Mouse (Mus musculus) hindbrain, embryonic 11.5 days (tissue): ENCODE measurements around the gene Rhbg. TPM values are rescaled to one million over a fixed set of nuclear protein-coding genes. Genes with fewer than 3 reads are reported as not detected.
"Not testable (repeated sequence)": the region's sequence is repeated elsewhere in the genome, so short reads cannot be mapped to it uniquely, and the experiment has no call there.

Source experiments
- ATAC-seq: fragments of 200-750 bp; cut with Nextera tagmentation; 2 replicates; pipeline ENCODE4 v1.8.0; 2017; ENCODE audit warnings: mild to moderate bottlenecking, moderate TSS enrichment, moderate library complexity; ENCODE audit not compliant: low FRiP score
- DNase-seq: peaks from one replicate; pipeline ENCODE4 v3.0.0-alpha.2; 2015; ENCODE audit warnings: low spot score
- H3K27ac ChIP-seq: fragments of 300-500 bp; sonication (generic); 2 replicates; pipeline ENCODE4 v1.5.1; 2014; ENCODE audit warnings: mild to moderate bottlenecking, low read depth, low read length
- H3K27me3 ChIP-seq: fragments of 300-500 bp; sonication (generic); 2 replicates; pipeline ENCODE4 v1.6.1; 2014; ENCODE audit warnings: mild to moderate bottlenecking, low read length, moderate library complexity, mixed read lengths; ENCODE audit not compliant: control insufficient read depth, insufficient read depth
- H3K36me3 ChIP-seq: fragments of 300-500 bp; sonication (generic); 2 replicates; pipeline ENCODE4 v1.6.1; 2014; ENCODE audit warnings: mild to moderate bottlenecking, low read length, moderate library complexity, mixed read lengths; ENCODE audit not compliant: control insufficient read depth, insufficient read depth
- H3K4me1 ChIP-seq: fragments of 300-500 bp; sonication (generic); replicated peaks from 2 replicates; pipeline ENCODE4 v1.6.1; 2014; ENCODE audit warnings: low read length, mixed read lengths; ENCODE audit not compliant: control insufficient read depth, insufficient read depth
- H3K4me2 ChIP-seq: fragments of 300-500 bp; sonication (generic); replicated peaks from 2 replicates; pipeline ENCODE4 v1.6.1; 2014; ENCODE audit warnings: mild to moderate bottlenecking, low read depth, low read length
- H3K4me3 ChIP-seq: fragments of 300-500 bp; sonication (generic); 2 replicates; pipeline ENCODE4 v1.5.1; 2014; ENCODE audit warnings: low read depth, low read length
- H3K9ac ChIP-seq: fragments of 300-500 bp; sonication (generic); 2 replicates; pipeline ENCODE4 v1.6.1; 2014; ENCODE audit warnings: low read depth, low read length
- H3K9me3 ChIP-seq: fragments of 300-500 bp; sonication (generic); 2 replicates; pipeline ENCODE4 v1.6.1; 2016; ENCODE audit warnings: low read length; ENCODE audit not compliant: control insufficient read depth
- WGBS: fragments of 180-500 bp; shearing (Covaris S2); extraction: QIAGEN DNeasy Blood & Tissue Kit; methylation state at CpG from one replicate; pipeline ENCODE4 v1.1.7; 2014; 5-methylcytosine and 5-hydroxymethylcytosine counted together
- polyA plus RNA-seq: library from polyadenylated mRNA; unstranded; fragments of >200 nt; fragmentation: Nextera tagmentation; extraction: Ambion mirVana; gene quantifications from 2 replicates; pipeline ENCODE4 v1.2.1, GENCODE M21; 2014

The Rhbg gene
- polyA plus RNA-seq, 1 experiment from 2014 or later: 0.25 TPM

GRCm38 (mm10) chr3:88287110-88287509 is 32.6 kb upstream of the Rhbg start, which contains the start of gene Gm38392:
Gene Gm38392 (minus strand): TSS chr3:88287210.
- Histone ChIP-seq H3K4me3 (no peak within 1 kb of the TSS), H3K4me2 (no peak within 1 kb of the TSS), H3K9ac (no peak within 1 kb of the TSS), H3K36me3 (no peaks in the 10 kb centered on the region), H3K27me3 (no peaks in the 10 kb centered on the region), H3K9me3 (no peaks in the 10 kb centered on the region), H3K4me1 (no peaks in the 10 kb centered on the region), H3K27ac (no peak within 1 kb of the TSS)
- 95% methylated on average over 4 of the region's 4 CpGs for WGBS
- ATAC-seq: no peak
- DNase-seq: no peak

- not testable (repeated sequence) for H3K9ac ChIP-seq, H3K4me1 ChIP-seq, H3K4me2 ChIP-seq, H3K27me3 ChIP-seq, H3K36me3 ChIP-seq, H3K4me3 ChIP-seq, H3K27ac ChIP-seq, DNase-seq, ATAC-seq, H3K9me3 ChIP-seq
- WGBS: no CpG with 5 or more reads among the region's 2 CpGs
Observed at GRCm38 (mm10) chr3:88285565-88285895, 31.0 kb upstream of the Rhbg start.

- not testable (repeated sequence) for H3K27ac ChIP-seq, H3K9me3 ChIP-seq, H3K9ac ChIP-seq, H3K36me3 ChIP-seq, H3K4me3 ChIP-seq, H3K4me1 ChIP-seq, H3K27me3 ChIP-seq, H3K4me2 ChIP-seq, ATAC-seq, DNase-seq
- 97% methylated on average over 14 of the region's 14 CpGs for WGBS
Observed at GRCm38 (mm10) chr3:88284815-88285564, 30.5 kb upstream of the Rhbg start.

GRCm38 (mm10) chr3:88281141-88281916 is 26.8 kb upstream of the Rhbg start:
- 68% methylated on average over 11 of the region's 11 CpGs for WGBS
- H3K4me2 ChIP-seq, H3K36me3 ChIP-seq, H3K9ac ChIP-seq, ATAC-seq, H3K27ac ChIP-seq, DNase-seq, H3K4me3 ChIP-seq, H3K27me3 ChIP-seq, H3K4me1 ChIP-seq, H3K9me3 ChIP-seq: not testable (repeated sequence)

GRCm38 (mm10) chr3:88280035-88280434 is 25.5 kb upstream of the Rhbg start:
- H3K27me3 ChIP-seq: no peaks in the 10 kb centered on the region
- 93% methylated on average over 2 of the region's 2 CpGs for WGBS
- H3K4me2 ChIP-seq: no peak overlapping the region
- H3K36me3 ChIP-seq: no peaks in the 10 kb centered on the region
- no peaks in the 10 kb centered on the region for H3K9me3 ChIP-seq
- ATAC-seq (no peak), DNase-seq (no peak)
- H3K9ac ChIP-seq: no peak overlapping the region
- no peaks in the 10 kb centered on the region for H3K4me1 ChIP-seq
- no peak overlapping the region for H3K4me3 ChIP-seq
- H3K27ac ChIP-seq: no peak overlapping the region

- H3K36me3 ChIP-seq: no peaks in the 10 kb centered on the region
- H3K4me1 ChIP-seq: no peaks in the 10 kb centered on the region
- DNase-seq (peak; percentile 33), ATAC-seq (no peak)
- no peaks in the 10 kb centered on the region for H3K27me3 ChIP-seq
- no peak overlapping the region for H3K4me3 ChIP-seq
- no peak overlapping the region for H3K27ac ChIP-seq
- no peak overlapping the region for H3K9ac ChIP-seq
- 48% methylated on average over 7 of the region's 7 CpGs for WGBS
- no peaks in the 10 kb centered on the region for H3K9me3 ChIP-seq
- no peak overlapping the region for H3K4me2 ChIP-seq
Observed at GRCm38 (mm10) chr3:88276529-88277143, 22.1 kb upstream of the Rhbg start.

- Histone ChIP-seq H3K9ac (no peak overlapping the region), H3K9me3 (no peaks in the 10 kb centered on the region), H3K36me3 (no peaks in the 10 kb centered on the region), H3K4me3 (no peak overlapping the region), H3K4me2 (no peak overlapping the region), H3K27ac (no peak overlapping the region), H3K27me3 (no peaks in the 10 kb centered on the region), H3K4me1 (no peaks in the 10 kb centered on the region)
- no peak for DNase-seq
- 90% methylated on average over 2 of the region's 2 CpGs for WGBS
- no peak for ATAC-seq
Observed at GRCm38 (mm10) chr3:88276121-88276520, 21.6 kb upstream of the Rhbg start.

- Histone ChIP-seq H3K27me3 (no peaks in the 10 kb centered on the region), H3K4me1 (no peaks in the 10 kb centered on the region), H3K27ac (no peak overlapping the region), H3K9ac (no peak overlapping the region), H3K36me3 (no peaks in the 10 kb centered on the region), H3K4me2 (no peak overlapping the region), H3K9me3 (no peaks in the 10 kb centered on the region), H3K4me3 (no peak overlapping the region)
- 90% methylated on average over 4 of the region's 4 CpGs for WGBS
- ATAC-seq (no peak), DNase-seq (no peak)
Observed at GRCm38 (mm10) chr3:88274002-88274401, 19.5 kb upstream of the Rhbg start.
